Mouse (Mus musculus) limb, embryonic 14.5 days (tissue): ENCODE measurements at regions not wholly inside any gene's neighbourhood (a gene's known extent, or its start where the extent isn't known, plus 50 kb on each side); places are given as distances from the start of the nearest gene placed in this dataset.

Source experiments
- ATAC-seq: fragments of 200-750 bp; cut with Nextera tagmentation; 2 replicates; pipeline ENCODE4 v1.8.0; 2017; ENCODE audit warnings: low read depth, moderate number of reproducible peaks, moderate TSS enrichment; ENCODE audit not compliant: low FRiP score
- DNase-seq: peaks from one replicate; pipeline ENCODE4 v3.0.0-alpha.2; 2015; ENCODE audit warnings: low spot score
- H3K27ac ChIP-seq: fragments of 300-500 bp; sonication (generic); replicated peaks from 2 replicates; pipeline ENCODE4 v1.5.1; 2014; ENCODE audit warnings: low read depth, mild to moderate bottlenecking, low read length, moderate library complexity, mixed read lengths
- H3K27me3 ChIP-seq: fragments of 300-500 bp; sonication (generic); 2 replicates; pipeline ENCODE4 v1.6.1; 2014; ENCODE audit warnings: low read length, mixed read lengths; ENCODE audit not compliant: control insufficient read depth, insufficient read depth
- H3K36me3 ChIP-seq: fragments of 300-500 bp; sonication (generic); 2 replicates; pipeline ENCODE4 v1.6.1; 2014; ENCODE audit warnings: mild to moderate bottlenecking, low read length, moderate library complexity, mixed read lengths; ENCODE audit not compliant: control insufficient read depth, insufficient read depth
- H3K4me1 ChIP-seq: fragments of 300-500 bp; sonication (generic); 2 replicates; pipeline ENCODE4 v1.6.1; 2014; ENCODE audit warnings: antibody characterized with exemption, low read length, mixed read lengths; ENCODE audit not compliant: control insufficient read depth, insufficient read depth
- H3K4me2 ChIP-seq: fragments of 300-500 bp; sonication (generic); replicated peaks from 2 replicates; pipeline ENCODE4 v1.6.1; 2014; ENCODE audit warnings: low read depth, mild to moderate bottlenecking, low read length, moderate library complexity; ENCODE audit not compliant: severe bottlenecking
- H3K4me3 ChIP-seq: fragments of 300-500 bp; sonication (generic); replicated peaks from 2 replicates; pipeline ENCODE4 v1.5.1; 2014; ENCODE audit warnings: low read length
- H3K9ac ChIP-seq: fragments of 300-500 bp; sonication (generic); 2 replicates; pipeline ENCODE4 v1.6.1; 2014; ENCODE audit warnings: mild to moderate bottlenecking, low read depth, low read length, moderate library complexity; ENCODE audit not compliant: severe bottlenecking
- H3K9me3 ChIP-seq: fragments of 300-500 bp; sonication (generic); 2 replicates; pipeline ENCODE4 v1.6.1; 2016; ENCODE audit warnings: low read length; ENCODE audit not compliant: control insufficient read depth
- POLR2A ChIP-seq: fragments of 200-500 bp; IDR thresholded peaks from 2 replicates; pipeline ENCODE4 v1.8.0; 2012; ENCODE audit warnings: inconsistent platforms, mild to moderate bottlenecking, moderate library complexity, borderline replicate concordance; ENCODE audit not compliant: insufficient read depth, insufficient read length; ENCODE audit errors: extremely low read depth
- WGBS: fragments of 180-500 bp; shearing (Covaris S2); extraction: QIAGEN DNeasy Blood & Tissue Kit; methylation state at CpG from one replicate; pipeline ENCODE4 v1.1.7; 2014; 5-methylcytosine and 5-hydroxymethylcytosine counted together

- H3K36me3 ChIP-seq, result no peaks in the 10 kb centered on the region
- no peak for DNase-seq
- no peak overlapping the region for H3K9ac ChIP-seq
- WGBS, result 68% methylated on average over 4 of the region's 4 CpGs
- no peak overlapping the region for H3K4me2 ChIP-seq
- no peak for TF ChIP-seq POLR2A
- ATAC-seq, result no peak
- no peaks in the 10 kb centered on the region for H3K27me3 ChIP-seq
- H3K4me3 ChIP-seq, result no peak overlapping the region
- H3K4me1 ChIP-seq, result 0 out of 2 replicates have a peak, but pooled peaks cover 3% of the 10 kb centered on the region
- H3K9me3 ChIP-seq, result no peaks in the 10 kb centered on the region
- no peak overlapping the region for H3K27ac ChIP-seq
Measured at GRCm38 (mm10) chr6:34246512-34246911, 69.6 kb upstream of the Slc35b4 start.

- no peaks in the 10 kb centered on the region for H3K9me3 ChIP-seq
- 76% methylated on average over 3 of the region's 3 CpGs for WGBS
- ATAC-seq, result no peak
Measured at GRCm38 (mm10) chr6:34243001-34243400, 66.1 kb upstream of the Slc35b4 start.

GRCm38 (mm10) chr6:34242486-34242885 lies 65.6 kb upstream of the Slc35b4 start:
- ATAC-seq (no peak), DNase-seq (no peak)
- Histone ChIP-seq H3K27me3 (no peaks in the 10 kb centered on the region), H3K36me3 (no peaks in the 10 kb centered on the region), H3K4me1 (0 out of 2 replicates have a peak, but pooled peaks cover 3% of the 10 kb centered on the region), H3K9me3 (no peaks in the 10 kb centered on the region), H3K27ac (no peak overlapping the region), H3K4me2 (no peak overlapping the region), H3K4me3 (no peak overlapping the region), H3K9ac (no peak overlapping the region)
- no peak for TF ChIP-seq POLR2A
- WGBS, result 30% methylated on average over 9 of the region's 9 CpGs

More at GRCm38 (mm10) chr6:34243001-34243400, 66.1 kb upstream of the Slc35b4 start:
- no peak for TF ChIP-seq POLR2A
- Histone ChIP-seq H3K36me3 (no peaks in the 10 kb centered on the region), H3K4me3 (no peak overlapping the region), H3K4me2 (no peak overlapping the region), H3K9ac (no peak overlapping the region), H3K27ac (no peak overlapping the region), H3K4me1 (0 out of 2 replicates have a peak, but pooled peaks cover 3% of the 10 kb centered on the region), H3K27me3 (no peaks in the 10 kb centered on the region)
- no peak for DNase-seq

- Histone ChIP-seq H3K4me3 (no peak overlapping the region), H3K4me2 (no peak overlapping the region), H3K27ac (no peak overlapping the region), H3K36me3 (no peaks in the 10 kb centered on the region), H3K4me1 (peaks cover 10% of the 10 kb centered on the region), H3K9ac (no peak overlapping the region), H3K9me3 (no peaks in the 10 kb centered on the region), H3K27me3 (no peaks in the 10 kb centered on the region)
- no peak for TF ChIP-seq POLR2A
- DNase-seq (no peak), ATAC-seq (no peak)
- 52% methylated on average over 10 of the region's 10 CpGs for WGBS
Measured at GRCm38 (mm10) chr6:34235132-34235531, 58.2 kb upstream of the Slc35b4 start.

GRCm38 (mm10) chr6:34234443-34235020 lies 57.6 kb upstream of the Slc35b4 start:
- Histone ChIP-seq H3K36me3 (no peaks in the 10 kb centered on the region), H3K9ac (no peak overlapping the region), H3K9me3 (no peaks in the 10 kb centered on the region), H3K4me2 (no peak overlapping the region), H3K4me1 (peaks cover 10% of the 10 kb centered on the region), H3K27ac (0 out of 2 replicates have a peak overlapping the region, but pooled peaks have one; percentile 5), H3K4me3 (no peak overlapping the region), H3K27me3 (no peaks in the 10 kb centered on the region)
- TF ChIP-seq POLR2A, result no peak
- WGBS, result 81% methylated on average over 5 of the region's 5 CpGs
- ATAC-seq (no peak), DNase-seq (no peak)

GRCm38 (mm10) chr6:34230768-34231381 lies 54.0 kb upstream of the Slc35b4 start:
- ATAC-seq (no peak), DNase-seq (peak; percentile 80)
- Histone ChIP-seq H3K4me3 (no peak overlapping the region), H3K4me1 (peaks cover 10% of the 10 kb centered on the region), H3K9me3 (no peaks in the 10 kb centered on the region), H3K4me2 (no peak overlapping the region), H3K9ac (no peak overlapping the region), H3K27me3 (no peaks in the 10 kb centered on the region), H3K36me3 (no peaks in the 10 kb centered on the region), H3K27ac (no peak overlapping the region)
- WGBS, result 20% methylated on average over 13 of the region's 13 CpGs
- TF ChIP-seq POLR2A, result no peak
